Mouse (Mus musculus) cerebellum, adult 2 months (tissue): Measurements from ENCODE around the gene Fer1l5. TPM values are rescaled to one million over a fixed set of nuclear protein-coding genes. Genes with fewer than 3 reads are reported as not detected.

Experiments
- DNase-seq, 2 experiments: peaks; one replicate each; pipeline ENCODE4 v3.0.0; 2021
- H3K27ac ChIP-seq: fragments of 200-500 bp; 2 replicates; pipeline ENCODE4 v1.5.1; 2012; ENCODE audit warnings: low read length, control low read depth, inconsistent platforms; ENCODE audit not compliant: insufficient read depth
- H3K27me3 ChIP-seq: fragments of 200-500 bp; 2 replicates; pipeline ENCODE4 v1.6.1; 2012; ENCODE audit warnings: inconsistent platforms, mild to moderate bottlenecking, low read length, moderate library complexity; ENCODE audit not compliant: control insufficient read depth, insufficient read depth
- H3K4me1 ChIP-seq: fragments of 200-500 bp; 2 replicates; pipeline ENCODE4 v1.6.1; 2011; ENCODE audit warnings: low read length; ENCODE audit not compliant: control insufficient read depth, insufficient read depth
- H3K4me3 ChIP-seq: fragments of 200-500 bp; replicated peaks from 2 replicates; pipeline ENCODE3; 2011; ENCODE audit warnings: mild to moderate bottlenecking, low read depth, low read length, control low read depth; ENCODE audit not compliant: insufficient read depth
- CTCF ChIP-seq: fragments of 200-500 bp; IDR thresholded peaks from 2 replicates; pipeline ENCODE4 v1.5.1; 2011; ENCODE audit warnings: low read depth, mild to moderate bottlenecking, control low read depth, low read length, moderate library complexity, borderline replicate concordance; ENCODE audit not compliant: insufficient read depth
- POLR2A ChIP-seq: fragments of 200-500 bp; IDR thresholded peaks from 2 replicates; pipeline ENCODE4 v1.6.1; 2011; ENCODE audit warnings: low read length, control low read depth, borderline replicate concordance; ENCODE audit not compliant: insufficient read depth
- WGBS: fragments of 180-500 bp; shearing (Covaris S2); methylation state at CpG from one replicate; pipeline ENCODE4 v1.1.7; 2018; 5-methylcytosine and 5-hydroxymethylcytosine counted together
- polyA plus RNA-seq: library from polyadenylated mRNA; depleted of rRNA; stranded (reverse); fragments of >200 nt; gene quantifications from 2 replicates; pipeline ENCODE4 v1.2.3, GENCODE M21; 2012

Fer1l5 gene
- polyA plus RNA-seq, 1 experiment, result not detected

DNA sequence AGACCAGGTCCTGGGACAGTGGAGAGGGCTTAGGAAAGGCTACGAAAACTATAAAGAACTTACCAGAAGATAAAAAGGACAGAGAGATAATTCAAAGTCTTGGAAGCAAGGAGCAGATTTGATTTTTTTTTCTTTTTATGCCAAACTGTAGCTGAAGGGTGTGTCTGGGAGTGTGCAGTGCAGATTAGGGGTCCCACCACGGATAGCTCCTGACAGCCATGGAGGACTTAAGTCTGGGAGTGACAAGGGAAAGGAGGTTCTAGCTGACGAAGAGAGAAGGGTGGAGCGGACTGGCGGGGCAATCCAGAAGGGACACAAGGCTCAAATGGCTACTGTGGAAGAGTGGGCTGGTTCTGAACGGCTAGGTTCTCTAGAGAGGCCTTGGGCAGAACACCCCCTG is 6.8 kb downstream of the Fer1l5 start:
- TF ChIP-seq POLR2A, result no peak
- no peak for TF ChIP-seq CTCF
- 80% methylated on average over 6 of the region's 6 CpGs for WGBS
- H3K4me1 ChIP-seq, result no peaks in the 10 kb centered on the region
- DNase-seq, result no peak
- H3K27ac ChIP-seq, result no peak overlapping the region
- H3K4me3 ChIP-seq, result no peak overlapping the region
- H3K27me3 ChIP-seq, result no peaks in the 10 kb centered on the region

DNA sequence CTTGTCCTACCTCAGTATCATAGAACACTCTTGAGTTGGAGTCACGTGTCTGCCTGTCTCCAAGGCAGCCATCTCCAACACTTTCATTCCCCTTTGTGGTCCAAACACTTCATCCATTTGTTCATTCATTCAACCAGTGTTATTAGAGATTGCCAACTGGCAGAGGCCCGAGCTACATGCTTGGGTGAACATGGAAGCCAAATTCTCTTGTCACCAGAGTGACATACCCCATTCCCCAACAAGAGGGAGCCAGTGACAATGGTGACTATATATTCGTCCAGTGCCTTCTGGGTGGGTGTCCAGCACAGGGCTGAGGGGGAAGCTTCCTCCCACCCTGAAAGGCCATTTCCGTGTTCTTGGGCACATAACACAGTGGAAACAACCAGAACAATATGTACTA is 7.5 kb downstream of the Fer1l5 start:
- no peaks in the 10 kb centered on the region for H3K27me3 ChIP-seq
- no peak for TF ChIP-seq POLR2A
- no peak for TF ChIP-seq CTCF
- H3K4me3 ChIP-seq, result no peak overlapping the region
- no peaks in the 10 kb centered on the region for H3K4me1 ChIP-seq
- no peak overlapping the region for H3K27ac ChIP-seq
- WGBS, result 32% methylated on average over 4 of the region's 4 CpGs
- DNase-seq, result no peak

DNA sequence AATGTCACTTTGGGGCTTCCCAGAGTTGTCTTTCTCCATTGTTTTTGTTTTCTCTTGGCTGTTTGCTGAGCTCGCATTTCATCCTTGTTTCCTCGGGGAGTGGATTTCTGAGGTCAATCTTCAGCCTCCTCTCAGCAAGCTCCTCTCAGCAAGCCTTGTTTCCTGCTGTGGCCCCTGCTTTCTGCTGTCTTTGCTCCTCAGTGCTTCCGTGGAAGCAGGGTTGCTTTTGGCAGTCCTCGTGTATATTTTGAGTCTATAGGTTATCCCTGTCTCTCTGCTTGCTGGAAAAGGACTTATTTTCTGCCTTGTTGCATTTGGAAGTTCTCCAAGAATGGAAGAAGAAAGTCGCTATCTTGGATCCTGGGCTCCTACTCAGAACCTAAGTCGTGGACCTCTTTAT is 24.9 kb downstream of the Fer1l5 start:
- no peak for TF ChIP-seq CTCF
- TF ChIP-seq POLR2A, result no peak
- no peak overlapping the region for H3K4me3 ChIP-seq
- no peaks in the 10 kb centered on the region for H3K27me3 ChIP-seq
- no peak for DNase-seq
- H3K27ac ChIP-seq, result no peak overlapping the region
- no peaks in the 10 kb centered on the region for H3K4me1 ChIP-seq
- WGBS, result 10% methylated on average over 6 of the region's 6 CpGs

DNA sequence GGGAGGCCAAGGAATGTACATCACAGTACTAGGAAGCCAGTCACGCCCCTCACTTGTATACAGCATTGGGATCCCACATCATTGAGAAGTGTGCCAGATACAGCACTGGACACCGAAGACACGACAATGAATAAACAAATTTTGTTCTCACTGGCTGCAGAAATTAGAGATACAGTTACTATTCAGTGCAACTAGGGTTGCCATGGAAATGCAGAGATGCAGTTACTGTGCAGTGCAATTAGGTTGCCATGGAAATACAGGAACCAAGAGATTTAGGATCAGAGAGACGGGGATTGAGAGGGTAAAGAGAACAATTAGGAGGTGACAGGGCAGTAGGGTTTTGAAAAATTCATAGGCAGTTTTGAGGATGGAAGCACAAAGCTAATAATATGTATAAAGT is 29.4 kb downstream of the Fer1l5 start:
- 63% methylated on average over 4 of the region's 4 CpGs for WGBS
- no peak overlapping the region for H3K4me3 ChIP-seq
- no peaks in the 10 kb centered on the region for H3K4me1 ChIP-seq
- TF ChIP-seq POLR2A, result no peak
- no peak for TF ChIP-seq CTCF
- no peaks in the 10 kb centered on the region for H3K27me3 ChIP-seq
- no peak for DNase-seq
- no peak overlapping the region for H3K27ac ChIP-seq

DNA sequence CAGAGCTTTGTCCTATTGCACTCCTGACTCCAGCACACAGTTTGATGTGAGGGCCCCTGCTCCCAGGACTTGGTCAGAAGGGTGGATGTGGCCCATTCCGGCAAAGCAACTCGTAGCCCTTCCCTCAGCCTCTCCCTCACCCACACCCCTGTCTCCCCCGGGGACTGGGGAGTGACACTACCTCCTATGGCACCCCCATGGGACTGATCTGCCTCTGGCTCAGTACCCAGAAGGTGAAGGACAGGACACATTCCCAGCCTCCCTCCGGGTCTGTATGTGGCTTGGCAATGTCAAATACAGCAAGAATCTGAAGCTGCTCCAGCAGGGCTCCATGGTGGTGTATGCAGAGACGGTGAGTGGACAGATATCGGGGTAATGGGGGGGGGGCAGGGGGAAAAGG is 32.4 kb downstream of the Fer1l5 start:
- no peaks in the 10 kb centered on the region for H3K27me3 ChIP-seq
- TF ChIP-seq CTCF (no peak), POLR2A (no peak)
- no peak overlapping the region for H3K27ac ChIP-seq
- no peak for DNase-seq
- no peak overlapping the region for H3K4me3 ChIP-seq
- 56% methylated on average over 6 of the region's 6 CpGs for WGBS
- H3K4me1 ChIP-seq, result no peaks in the 10 kb centered on the region

DNA sequence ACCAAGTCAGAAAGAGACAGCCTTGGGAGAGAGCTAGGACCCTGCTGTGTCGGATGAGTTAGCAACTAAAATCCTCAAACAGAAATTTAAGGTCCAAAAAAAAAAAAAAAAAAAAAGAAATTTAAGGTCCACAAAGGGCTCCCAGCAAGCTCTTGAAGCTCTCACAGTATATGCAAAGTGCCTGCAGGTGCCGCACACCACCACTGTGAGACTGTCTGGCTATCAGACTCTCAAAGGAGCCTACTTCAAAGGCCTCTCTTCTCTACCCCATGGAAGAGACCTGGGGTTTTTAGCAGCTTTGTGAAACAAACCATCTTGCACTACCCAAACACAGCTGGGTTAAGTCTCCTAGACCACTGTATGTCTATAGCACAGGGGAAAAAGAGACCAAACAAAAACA is 57.4 kb downstream of the Fer1l5 start:
- H3K27me3 ChIP-seq, result no peaks in the 10 kb centered on the region
- no peak overlapping the region for H3K4me3 ChIP-seq
- no peak for DNase-seq
- H3K4me1 ChIP-seq, result no peaks in the 10 kb centered on the region
- H3K27ac ChIP-seq, result no peak overlapping the region
- 93% methylated on average over 2 of the region's 2 CpGs for WGBS
- TF ChIP-seq POLR2A, result no peak
- TF ChIP-seq CTCF, result no peak

DNA sequence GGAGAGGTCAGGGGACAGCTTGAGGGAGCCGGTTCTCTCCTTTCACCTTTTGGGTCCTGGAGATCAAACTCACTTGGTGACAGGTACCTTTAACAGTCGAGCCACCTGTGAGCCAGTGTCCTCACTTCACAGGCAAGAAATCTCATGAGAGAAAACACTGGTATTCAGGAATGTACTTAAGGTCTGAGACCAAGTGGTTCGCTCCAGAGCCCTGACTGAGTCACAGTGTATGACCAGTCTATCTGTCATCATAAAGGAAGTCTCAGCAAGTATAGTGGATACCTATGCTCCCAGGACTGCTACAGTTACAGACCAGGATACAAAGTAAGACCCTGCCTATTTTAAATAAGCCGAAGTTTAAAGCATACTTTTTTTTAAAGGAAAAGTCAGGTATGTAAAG is 60.9 kb downstream of the Fer1l5 start:
- H3K4me1 ChIP-seq, result no peaks in the 10 kb centered on the region
- no peak overlapping the region for H3K27ac ChIP-seq
- no peaks in the 10 kb centered on the region for H3K27me3 ChIP-seq
- H3K4me3 ChIP-seq, result no peak overlapping the region
- no peak for TF ChIP-seq CTCF
- no peak for DNase-seq
- WGBS, result 92% methylated on average over 4 of the region's 4 CpGs

DNA sequence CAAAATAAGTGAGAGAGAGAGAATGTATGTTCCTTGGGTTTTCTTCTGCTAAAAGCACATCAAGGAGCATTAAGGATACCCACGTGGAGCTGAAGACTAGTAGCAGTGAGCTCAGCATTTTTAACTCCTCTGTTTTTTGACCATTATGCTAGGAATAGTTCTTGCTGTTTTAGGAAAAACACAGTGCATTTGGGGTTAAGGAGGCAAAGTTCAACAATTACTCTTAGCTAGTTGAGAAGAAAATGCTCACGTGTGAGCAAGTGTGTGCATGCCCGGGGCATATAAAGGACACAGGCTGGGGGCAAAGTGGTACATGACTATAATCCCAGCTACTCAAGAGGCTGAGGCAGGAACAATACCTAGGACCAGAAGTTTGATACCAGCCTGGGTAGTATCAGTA is 61.5 kb downstream of the Fer1l5 start:
- DNase-seq, result no peak
- TF ChIP-seq POLR2A (no peak), CTCF (no peak)
- WGBS, result 94% methylated on average over 3 of the region's 3 CpGs

More for the DNA sequence above, 61.5 kb downstream of the Fer1l5 start:
- no peaks in the 10 kb centered on the region for H3K27me3 ChIP-seq
- no peak overlapping the region for H3K4me3 ChIP-seq
- H3K27ac ChIP-seq, result no peak overlapping the region
- H3K4me1 ChIP-seq, result no peaks in the 10 kb centered on the region
